Mouse (Mus musculus) right cerebral cortex, adult 2 months (tissue): ENCODE measurements around the gene Dhrs11.
"Not testable (repeated sequence)": the region's sequence is repeated elsewhere in the genome, so short reads cannot be mapped to it uniquely, and the experiment has no call there.

Experiments
- DNase-seq, 2 experiments: peaks; one replicate each; pipeline ENCODE4 v3.0.0; 2021 to 2022; ENCODE audit warnings: low spot score in 2 of 2

The Dhrs11 gene

DNA sequence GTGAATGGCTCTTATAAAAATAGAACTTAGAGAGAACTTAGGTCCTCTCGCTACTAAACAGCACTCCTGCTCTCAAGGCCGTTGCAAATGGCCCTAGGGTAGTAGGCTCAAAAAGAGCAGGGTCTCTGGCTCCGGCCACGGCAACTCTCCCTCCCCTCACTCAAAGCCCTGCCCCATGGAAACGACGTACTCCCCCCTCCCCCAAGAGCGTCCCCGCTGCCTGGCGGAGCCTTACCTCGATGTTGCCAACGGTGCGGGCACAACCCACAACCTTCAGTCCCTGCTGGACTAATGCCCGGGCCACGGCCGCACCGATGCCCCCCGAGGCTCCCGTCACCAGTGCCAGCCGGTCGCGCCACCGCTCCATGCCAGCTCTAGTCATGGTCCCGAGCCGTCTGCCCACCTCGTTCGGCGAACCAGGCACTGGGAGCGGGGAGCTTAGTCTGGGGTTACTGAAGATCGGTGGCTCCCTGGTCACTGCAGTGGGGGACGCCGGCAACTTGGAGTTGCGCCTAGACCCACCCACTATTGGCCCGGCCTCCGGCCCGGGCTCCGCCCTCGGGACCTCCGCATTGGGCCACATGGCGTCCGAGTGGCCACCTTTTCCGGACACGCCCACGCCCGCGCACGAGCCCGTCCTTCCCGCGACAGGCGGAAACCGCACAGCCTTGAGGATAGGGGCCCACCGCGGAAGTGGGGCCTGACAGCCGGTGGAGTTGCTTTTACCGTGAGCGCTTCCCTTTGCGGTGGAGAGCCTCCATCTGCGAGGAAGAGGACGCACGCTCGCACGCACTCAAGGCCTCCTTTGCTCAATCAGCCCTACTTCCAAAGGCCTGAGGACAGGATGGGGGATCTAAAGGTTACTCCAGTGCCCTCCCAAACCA, at the start of gene Dhrs11:
Gene Dhrs11 (minus strand): TSS at position 479 of the 884 bp plus-strand sequence.
- peak; percentile 83 to 85 for DNase-seq

DNA sequence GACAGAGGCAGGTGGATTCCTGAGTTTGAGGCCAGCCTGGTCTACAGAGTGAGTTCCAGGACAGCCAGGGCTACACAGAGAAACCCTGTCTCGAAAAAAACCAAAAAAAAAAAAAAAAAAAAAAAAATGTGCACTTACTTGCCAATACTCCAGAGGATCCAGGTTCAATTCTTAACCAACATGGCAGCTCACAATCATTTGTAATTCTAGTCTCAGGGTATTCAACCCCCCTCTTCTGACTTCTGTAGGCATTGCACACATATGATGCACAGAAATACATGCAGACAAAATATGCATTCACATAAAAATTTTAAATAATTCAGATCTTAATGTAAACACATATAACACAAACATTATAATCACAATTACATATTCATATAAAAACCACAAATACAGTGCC, 47.2 kb upstream of the Dhrs11 start:
- DNase-seq = not testable (repeated sequence)

DNA sequence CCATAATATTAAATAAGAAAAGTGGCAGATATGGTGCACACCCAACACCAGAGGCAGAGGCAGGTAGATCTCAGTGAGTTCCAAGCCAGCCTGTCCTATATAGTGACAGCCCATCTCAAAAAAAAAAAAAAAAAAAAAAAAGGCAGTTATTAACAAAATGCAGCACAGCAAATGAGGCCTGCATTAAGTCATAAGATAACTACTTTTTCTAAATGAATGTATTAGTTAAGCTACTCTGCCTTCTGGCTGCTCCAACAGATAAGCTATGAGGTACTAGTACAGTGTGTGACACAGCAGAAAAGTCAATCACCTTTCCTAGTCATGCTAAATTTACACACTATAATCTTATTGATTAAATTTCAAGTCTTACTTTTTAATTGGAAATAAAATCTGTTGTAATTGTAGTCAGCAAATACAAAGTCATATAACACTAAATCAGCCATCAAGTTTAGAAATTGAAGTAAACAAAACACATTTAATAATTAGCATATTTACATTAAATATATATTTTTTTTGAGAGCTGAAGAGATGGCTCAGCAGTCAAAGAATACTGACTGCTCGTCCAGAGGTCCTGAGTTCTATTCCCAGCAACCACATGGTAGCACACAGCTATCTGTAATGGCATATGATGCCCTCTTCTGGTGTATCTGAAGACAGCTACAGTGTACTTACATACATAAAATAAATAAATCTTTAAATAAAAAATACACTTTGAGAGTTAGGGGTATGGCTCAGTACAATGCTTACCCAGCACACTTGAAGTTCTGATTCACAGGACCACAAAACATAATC, 44.4 kb upstream of the Dhrs11 start:
- DNase-seq = no peak

DNA sequence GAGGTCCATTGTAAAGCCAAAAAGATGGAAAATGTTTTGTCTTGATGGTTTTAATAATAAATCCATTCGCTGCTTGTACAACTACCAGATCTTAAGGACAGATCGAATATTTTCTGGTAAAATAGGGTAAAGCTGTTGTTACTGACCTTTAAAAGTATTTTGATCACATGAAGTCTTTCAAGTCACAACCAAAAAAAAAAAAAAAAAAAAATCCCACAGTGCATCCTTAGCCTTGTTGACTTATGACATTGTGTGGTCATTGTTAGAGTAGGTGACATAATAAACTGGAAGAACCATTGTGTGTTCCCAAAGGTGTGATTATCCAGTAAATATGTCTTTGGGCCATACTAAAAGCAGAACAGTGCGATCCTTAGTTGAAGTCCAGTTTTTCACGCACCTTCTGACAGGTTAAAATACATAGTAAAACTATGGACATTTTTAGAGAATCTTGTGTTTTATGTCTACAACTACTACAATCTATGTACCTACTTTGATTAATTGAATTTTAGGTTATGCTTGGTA, 42.8 kb upstream of the Dhrs11 start:
- no peak for DNase-seq

DNA sequence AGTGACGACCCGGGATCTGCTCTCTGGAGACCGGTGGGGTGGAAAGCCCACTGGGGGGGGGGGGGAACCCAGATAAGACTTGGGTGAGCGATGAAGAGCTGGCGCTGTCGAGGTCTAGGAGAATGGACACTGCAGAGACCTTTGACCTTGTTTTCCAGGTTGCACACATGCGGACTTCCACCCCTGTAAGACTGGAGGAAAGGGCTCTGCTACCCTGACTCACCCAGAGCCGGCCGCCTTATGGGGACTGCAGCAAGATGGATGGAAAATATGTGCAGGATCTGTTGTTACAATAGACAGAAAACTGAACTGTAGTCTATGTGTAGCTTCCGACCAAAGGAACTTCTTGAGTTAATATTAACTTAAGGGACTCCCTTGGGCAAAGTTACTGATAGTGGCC, 42.3 kb upstream of the Dhrs11 start:
- no peak for DNase-seq

DNA sequence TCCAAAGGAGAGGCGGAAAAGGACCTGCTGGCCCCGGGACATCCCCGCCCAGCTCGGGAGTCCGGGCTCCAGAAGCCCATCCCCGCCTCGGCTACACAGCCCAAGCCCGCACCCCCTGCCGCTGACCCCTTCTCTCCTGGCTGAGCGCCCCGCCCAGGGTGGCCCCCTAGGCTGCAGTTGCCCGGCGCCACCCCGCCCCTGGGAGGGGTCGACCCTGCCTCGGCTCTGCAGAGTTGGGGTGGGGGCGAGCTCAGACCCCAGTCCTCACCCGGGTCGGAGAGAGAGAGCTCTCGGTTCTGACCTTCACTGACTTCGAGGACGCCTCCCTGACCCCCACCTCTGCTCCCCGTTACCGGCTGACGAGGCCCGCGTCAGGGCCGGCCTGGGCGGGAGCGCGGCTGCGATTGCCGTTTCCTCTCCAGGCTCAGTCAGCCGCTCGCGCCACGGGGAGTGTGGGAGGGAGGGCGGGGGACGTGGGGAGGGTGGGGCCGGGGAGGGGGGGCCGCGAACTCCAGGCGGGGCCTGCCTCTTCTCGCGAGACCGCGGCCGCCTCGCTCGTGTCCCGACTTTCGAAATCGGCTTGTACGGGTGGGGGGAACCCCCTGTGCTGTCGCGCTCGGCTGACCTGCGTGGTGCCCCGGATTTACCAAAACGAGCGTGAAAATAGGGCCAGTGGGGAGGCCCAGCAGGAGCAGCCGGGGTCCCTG, 41.7 kb upstream of the Dhrs11 start, which contains the start of gene Ggnbp2:
Gene Ggnbp2 (minus strand): TSS at position 481 of the 707 bp plus-strand sequence.
- peak; percentile 87 to 89 for DNase-seq

DNA sequence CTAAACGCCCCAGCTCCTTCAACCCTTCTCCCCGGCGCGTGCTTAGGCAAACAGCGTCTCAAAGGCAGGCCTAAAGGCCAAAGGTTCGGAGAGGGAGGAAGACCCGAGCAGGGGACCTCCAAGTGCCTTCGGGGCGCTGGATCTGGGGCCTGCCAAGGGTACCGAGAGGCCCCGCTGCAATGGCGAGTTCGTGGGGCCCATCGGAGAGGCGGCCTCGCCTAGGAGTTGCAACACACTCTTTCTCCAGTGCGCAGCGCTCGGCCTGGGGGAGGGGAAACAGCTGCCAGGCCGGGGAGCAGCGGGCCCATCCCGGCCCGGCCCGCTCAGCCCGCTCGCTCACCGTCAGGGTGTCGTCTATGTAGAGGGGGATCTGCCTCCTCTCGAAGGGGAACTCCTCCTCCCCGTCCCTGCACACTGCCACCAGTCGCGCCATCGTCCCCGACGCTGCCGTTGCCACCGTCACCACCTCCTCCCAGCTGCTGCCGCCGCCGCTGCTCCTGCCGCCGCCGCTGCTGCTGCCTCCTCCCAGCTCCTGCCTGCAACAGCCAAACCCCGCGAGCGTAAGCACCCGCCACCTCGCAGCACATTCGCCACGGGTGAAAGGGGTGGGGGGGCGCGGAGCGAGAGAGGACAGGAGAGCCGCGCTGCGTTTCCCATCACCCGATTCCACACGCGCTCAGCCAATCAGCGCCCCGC, 40.9 kb upstream of the Dhrs11 start:
- DNase-seq = peak; percentile 90

DNA sequence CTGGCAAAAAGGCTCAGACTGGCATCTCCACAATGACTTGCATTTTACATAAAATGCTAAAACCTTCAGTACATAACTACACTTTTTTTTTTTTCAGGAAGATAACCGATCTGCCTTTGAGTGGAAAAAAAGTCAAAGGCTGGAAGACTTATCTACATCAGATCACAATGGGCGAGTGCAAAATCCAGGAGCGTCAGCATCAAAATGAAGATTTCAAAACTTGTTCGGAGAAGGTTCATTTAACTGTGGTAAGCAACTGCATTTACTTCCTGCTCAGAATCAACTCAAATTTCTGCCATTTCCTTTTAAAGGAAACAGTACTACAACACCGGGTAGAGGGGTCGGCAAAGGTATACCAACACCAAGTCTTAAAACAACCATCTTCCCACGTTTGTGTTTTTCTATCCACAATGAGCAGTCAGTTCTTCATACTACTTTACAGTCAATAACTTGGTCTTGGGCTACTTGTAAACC, 40.0 kb upstream of the Dhrs11 start:
- no peak for DNase-seq

DNA sequence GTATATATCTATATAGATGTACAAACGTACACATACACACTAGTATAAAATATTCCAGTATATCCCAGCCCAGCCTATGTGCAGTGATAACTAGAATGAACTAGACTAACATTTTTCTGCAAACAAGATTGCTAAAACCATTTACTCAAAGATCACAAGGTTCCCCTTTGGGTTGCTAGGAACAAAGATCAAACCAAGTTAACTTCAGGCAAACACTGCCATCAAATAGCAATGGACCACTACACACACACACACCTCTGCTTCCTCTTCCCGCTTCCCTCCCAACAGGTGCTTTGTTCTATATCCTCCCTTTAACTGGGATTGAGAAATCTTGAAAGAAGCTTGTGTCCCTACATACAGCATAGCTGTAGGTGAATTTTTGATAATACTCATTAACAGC, 38.8 kb upstream of the Dhrs11 start:
- no peak for DNase-seq

DNA sequence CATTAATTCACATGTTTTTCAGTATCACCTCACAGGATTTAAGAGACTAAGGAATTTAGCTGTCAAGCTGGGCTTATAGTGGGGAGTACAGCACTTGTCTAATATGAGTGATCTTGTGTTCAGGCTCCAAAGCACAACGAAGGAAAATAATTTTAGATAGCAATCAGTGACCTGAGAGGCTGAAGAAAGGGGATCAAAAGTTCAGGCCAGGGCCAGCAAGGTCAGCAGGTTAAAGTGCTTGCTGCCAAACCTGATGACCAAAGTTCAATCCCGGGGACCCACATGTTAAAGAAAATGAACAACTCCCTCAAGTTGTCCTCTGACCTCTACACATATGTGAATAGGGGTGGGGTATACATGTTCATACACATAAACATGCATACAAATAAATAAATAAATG, 36.5 kb upstream of the Dhrs11 start:
- DNase-seq = no peak

DNA sequence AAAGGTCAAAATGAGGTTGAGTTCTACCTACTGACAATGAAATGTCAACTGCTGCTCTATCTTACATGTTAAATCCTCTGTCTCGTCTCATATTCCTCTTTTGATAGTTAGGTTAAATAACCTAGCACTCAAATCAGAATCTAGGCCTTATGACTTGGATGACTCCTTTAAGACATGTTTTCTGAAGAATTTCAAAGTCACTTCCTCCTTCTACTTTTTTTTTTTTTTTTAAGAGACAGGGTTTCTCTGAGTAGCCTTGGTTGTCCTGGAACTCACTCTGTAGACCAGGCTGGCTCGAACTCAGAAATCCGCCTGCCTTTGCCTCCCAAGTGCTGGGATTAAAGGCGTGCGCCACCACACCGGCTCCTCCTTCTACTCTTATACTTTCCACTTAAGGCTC, 26.5 kb upstream of the Dhrs11 start:
- DNase-seq = no peak

DNA sequence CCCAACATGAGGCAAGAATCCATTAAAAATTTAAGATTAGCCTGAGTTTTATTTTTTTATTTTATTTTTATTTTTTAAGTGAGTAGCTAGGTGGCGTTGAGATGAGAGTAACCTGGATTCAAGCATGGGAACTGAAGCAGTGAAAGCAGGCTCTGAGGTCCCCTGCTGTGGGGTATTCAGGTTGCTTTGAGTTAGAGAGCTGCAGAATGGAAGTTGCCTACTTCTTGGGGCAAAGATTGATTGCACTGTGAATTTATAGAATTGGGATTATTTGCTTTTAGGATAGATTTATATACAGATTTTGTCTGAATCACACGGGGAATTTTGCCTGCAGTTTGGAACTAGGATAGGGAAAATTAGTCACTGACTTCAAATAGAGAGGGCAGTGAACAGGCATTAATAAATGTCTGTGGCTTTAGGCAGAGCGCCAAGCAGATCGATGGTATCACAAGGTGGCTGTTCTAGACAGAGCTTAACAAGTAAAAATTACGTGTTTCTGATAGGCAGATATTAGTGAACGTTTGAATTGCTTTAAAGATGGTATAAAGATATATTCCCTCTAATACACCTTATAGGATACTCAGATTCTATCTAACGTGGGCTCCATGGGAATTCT, 18.8 kb upstream of the Dhrs11 start:
- DNase-seq = no peak

DNA sequence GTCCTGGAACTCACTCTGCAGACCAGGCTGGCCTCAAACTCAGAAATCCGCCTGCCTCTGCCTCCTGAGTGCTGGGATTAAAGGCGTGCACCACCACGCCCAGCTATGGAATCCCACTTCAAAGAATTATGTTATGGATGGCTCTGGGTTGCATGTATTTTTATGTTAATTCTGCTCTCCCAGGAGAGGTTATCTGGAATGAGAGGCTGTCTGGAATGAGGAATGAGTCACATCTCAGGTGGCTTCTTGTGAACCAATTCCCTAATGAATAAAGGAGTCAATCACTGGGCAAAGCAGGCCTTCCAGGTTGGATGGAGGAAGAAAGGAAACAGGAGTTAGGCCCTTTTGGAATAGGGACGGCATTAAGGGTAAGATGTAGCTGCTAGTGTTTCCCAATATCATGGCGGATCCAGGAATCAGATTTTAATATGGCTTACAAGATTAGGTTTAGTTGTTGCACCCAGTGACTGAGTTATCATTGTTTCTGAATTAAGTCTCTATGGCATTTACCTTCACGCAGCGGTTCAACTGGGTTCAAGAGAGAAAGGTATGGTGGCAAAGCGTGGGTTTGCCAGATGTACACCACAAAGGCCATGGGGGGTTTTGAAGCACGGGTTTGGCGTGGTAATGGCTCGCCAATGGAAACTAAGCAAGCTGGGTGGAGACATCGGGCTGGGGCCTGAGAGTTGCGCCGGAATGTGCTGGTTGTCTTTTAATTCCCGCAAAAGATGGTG, 18.1 kb upstream of the Dhrs11 start:
- no peak for DNase-seq

DNA sequence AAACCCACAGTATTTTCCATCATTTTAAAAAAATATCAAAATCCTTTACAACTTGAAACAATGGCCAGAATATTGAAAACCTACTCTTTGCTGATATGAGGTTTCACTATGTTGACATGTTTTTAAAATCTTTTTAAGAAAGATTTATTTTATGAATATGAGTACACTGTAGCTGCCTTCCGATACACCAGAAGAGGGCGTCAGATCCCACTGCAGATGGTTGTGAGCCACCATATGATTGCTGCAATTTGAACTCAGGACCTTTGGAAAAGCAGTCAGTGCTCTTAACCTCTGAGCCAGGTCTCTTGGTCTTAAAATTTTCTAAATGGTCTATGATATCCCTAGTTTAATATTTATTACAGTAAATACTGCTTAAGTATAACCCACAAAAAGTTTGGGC, 10.5 kb upstream of the Dhrs11 start:
- no peak for DNase-seq

DNA sequence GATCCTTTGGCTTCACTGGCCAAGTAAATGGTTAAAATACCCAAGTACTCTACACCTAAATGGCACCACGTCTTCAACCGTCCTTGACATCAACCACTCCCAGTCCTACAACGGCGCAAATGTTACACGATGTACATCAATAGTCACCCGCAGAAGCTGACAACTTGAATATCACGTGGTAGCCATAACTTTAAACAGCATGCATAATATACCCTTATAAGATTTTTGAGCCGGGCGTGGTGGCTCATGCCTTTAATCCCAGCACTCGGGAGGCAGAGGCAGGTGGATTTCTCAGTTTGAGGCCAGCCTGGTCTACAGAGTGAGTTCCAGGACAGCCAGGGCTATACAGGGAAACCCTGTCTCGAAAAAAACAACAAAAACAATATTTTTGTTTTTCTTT, 701 bp upstream of the Dhrs11 start:
- not testable (repeated sequence) for DNase-seq

DNA sequence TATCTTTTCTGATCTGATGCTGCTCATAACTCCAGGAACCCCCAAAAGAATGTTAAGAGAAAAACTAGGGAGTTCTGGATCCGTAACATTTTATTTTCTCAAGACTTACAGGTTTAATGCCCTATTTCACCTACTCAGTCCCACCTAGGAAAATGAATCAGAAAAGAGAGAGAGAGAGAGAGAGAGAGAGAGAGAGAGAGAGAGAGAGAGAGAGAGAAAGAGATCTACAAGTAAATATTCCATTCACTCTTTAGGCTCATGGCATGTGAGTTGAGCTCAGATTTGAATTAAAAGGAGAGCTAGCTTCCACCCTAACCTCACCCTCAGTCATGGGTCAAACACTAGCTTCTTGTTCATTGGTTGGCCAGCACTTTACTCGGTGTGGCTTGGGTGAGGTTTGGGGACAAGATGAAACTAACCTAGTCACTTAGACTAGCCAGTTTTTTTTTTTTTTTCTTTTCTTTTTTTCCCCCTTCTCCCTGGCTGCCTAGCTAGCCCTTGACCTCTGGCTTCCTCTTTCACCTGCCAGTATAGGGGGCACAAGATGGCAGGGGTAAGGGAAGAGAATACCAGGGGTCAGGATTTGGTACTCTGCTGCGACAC, 792 bp downstream of the Dhrs11 start:
- DNase-seq = no peak

DNA sequence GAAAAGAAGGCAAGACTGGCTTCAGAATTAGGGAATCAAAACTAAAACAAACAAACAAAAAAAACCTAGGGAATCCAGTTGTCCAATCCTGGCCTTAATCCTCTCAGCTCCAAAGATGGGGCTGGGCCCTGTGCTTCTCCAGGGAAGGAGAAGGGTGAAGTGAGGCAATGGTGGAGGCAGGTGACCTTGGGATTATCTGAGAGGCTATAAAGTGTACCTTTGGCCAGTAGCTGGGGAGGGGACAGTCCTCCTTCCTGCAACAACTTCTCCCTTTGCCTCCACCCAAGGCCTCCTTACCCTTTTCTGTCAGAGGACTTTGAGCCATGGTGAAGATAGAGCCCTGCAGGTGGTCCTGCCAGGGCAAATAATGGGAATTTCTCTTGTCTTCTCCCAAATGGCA, 1.3 kb downstream of the Dhrs11 start:
- DNase-seq = no peak

DNA sequence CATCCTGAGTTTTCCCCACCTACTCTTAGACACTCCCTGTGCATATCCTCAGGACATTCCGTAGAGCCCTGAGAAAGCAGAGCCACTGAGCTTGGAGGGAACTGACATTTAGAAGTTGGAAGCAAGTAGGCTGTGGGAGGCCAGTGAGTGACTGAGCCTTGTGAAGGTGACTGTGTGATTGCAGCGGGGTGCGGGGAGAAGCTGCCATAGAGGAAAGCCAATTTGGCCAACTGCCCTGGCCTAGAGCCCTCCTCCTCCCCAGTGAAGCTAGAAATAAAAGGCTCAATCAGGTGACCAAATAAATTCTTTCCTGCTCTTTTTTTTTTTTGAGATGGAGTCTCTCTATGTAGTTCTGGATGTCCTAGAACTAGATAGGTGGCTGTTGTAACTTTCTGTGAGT, 2.6 kb downstream of the Dhrs11 start:
- DNase-seq = peak; percentile 59 to 71

DNA sequence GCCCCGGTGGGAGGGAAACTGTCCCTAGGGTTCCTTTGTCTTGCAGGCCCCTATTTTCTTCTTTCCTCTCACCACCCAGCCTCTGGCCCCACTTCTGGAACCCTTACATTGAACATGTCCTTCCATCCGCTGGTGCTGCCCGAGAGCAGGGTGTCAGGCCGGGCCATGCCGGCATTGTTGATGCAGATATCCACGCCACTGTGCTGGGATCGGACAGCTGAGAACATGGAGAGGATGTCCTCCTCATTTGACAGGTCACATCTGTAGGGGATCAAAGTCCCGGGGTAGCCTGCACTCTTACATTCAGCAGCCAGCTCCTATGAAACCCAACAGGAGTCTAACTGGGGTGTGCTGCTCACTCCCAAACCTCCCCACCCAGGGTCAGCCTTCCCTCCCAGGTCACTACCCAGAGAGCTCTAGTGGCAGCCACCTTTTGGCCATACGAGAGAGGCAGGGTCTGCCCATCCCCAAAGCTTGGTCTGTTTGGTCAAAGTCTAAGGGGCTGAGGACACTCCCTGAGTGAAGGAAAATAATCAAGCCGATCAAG, 3.5 kb downstream of the Dhrs11 start:
- DNase-seq = no peak
